Comparison of ENCODE assay signal across 8 mouse cellular contexts in the genomic region with DNA sequence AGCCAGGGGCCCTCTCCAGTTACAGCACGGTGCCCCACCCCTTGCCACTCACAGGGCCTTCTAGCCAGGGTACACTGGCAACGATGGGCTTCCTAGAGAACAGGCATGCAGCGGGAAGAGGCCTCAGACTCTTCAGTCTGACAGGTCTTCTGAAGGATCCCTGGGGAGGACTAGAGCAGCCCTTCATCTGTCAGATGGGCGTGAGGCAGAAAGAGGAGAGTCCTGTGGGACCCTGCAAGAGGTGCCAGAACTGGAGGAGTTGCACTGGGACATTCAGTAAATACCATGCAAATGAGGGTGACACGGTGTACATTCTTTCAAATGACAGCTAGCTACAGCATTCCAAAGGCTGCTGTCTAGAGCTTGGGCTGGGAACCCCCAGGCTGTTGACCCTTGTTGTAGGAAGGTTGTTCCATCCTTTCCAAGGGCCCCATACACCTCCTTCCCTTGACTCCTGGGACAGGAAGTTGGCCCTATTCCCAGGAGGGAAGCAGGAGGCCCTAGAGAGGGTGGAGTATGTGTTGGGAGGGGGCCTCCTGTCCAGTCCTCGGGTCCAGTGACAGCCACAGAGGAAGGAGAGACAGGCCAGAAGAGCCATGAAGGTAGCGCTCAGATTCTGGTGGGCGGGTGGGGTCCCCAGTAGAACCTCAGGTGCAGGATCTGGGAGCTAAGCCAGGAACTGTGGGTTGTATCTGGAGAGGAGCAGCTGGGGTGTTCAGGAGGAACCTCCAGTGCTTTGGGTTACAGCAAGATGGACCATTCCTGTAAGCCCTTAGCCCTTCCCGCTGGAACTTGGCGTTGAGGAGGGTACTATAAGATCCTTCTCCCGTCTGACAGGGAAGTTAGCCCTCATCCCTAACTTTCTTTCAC. TPM values are rescaled to one million over a fixed set of nuclear protein-coding genes. Genes with fewer than 3 reads are reported as not detected.
DNase-seq lines count a peak whose midpoint lies in the region; ATAC-seq and TF ChIP-seq lines count a peak whose summit lies in the region.
"Had no signal": no experiment of that assay in that cellular context is flagged by ENCODE, and none has a peak within 500 bp of the region (broad histone marks: within the 10 kb centered on the region; RNA-seq: fewer than 3 reads in every experiment).

No protein-coding gene starts in this region.

- H3K36me3 ChIP-seq in E14TG2a.4 (ENCODE audit: insufficient read depth, low read length): peaks cover 27% of the 10 kb centered on the region
- peaks cover 33% of the 10 kb centered on the region for H3K36me3 ChIP-seq in lung, embryonic 14.5 days (ENCODE audit: insufficient read depth)

- no peaks in the 10 kb centered on the region for H3K9me3 ChIP-seq in E14TG2a.4 (ENCODE audit: low read length)
- H3K9me3 ChIP-seq in lung, embryonic 14.5 days (ENCODE audit: low read depth, low read length): no peaks in the 10 kb centered on the region

- H3K4me2 ChIP-seq in lung, embryonic 14.5 days: peak overlapping the region; percentile 80

- DNase-seq in adipocyte (ENCODE audit: low spot score): peak; percentile 88
- peak; percentile 90 to 94 for DNase-seq in heart, adult 18-20 months
- peak; percentile 87 for DNase-seq in kidney, adult 11 months
- DNase-seq in lung, embryonic 14.5 days: peak; percentile 88
- no peak for DNase-seq in yolk sac, embryonic 10.5 days (ENCODE audit: low spot score)
- DNase-seq in right cerebral cortex, postnatal 4 days: no peak

- peak; percentile 30 for ATAC-seq in lung, embryonic 14.5 days (ENCODE audit: insufficient read depth)

- H3K9ac ChIP-seq in lung, embryonic 14.5 days: peak overlapping the region; percentile 64

- H3K27me3 ChIP-seq in E14TG2a.4 (ENCODE audit: insufficient read depth, low read length): peaks cover 57% of the 10 kb centered on the region
- H3K27me3 ChIP-seq in lung, embryonic 14.5 days (ENCODE audit: insufficient read depth, low read length): no peaks in the 10 kb centered on the region

- 6% methylated on average over 11 of the region's 11 CpGs for WGBS in lung, embryonic 14.5 days

- peak overlapping the region; percentile 98 for H3K27ac ChIP-seq in lung, embryonic 14.5 days (ENCODE audit: low read depth)

- no peak for TF ChIP-seq CTCF in E14TG2a.4 (conservative IDR thresholded peaks at IDR 0.05; ENCODE audit: low read length)
- no peak for TF ChIP-seq CTCF in lung, embryonic 14.5 days (IDR thresholded peaks at IDR 0.05; ENCODE audit: low read depth)

- H3K4me1 ChIP-seq in E14TG2a.4 (replicated peaks; ENCODE audit: low read depth, low read length): peaks cover 85% of the 10 kb centered on the region
- peaks cover 50% of the 10 kb centered on the region for H3K4me1 ChIP-seq in lung, embryonic 14.5 days (ENCODE audit: insufficient read depth)

- H3K4me3 ChIP-seq in E14TG2a.4 (replicated peaks; ENCODE audit: low read length): peak overlapping the region; percentile 84
- peak overlapping the region; percentile 48 for H3K4me3 ChIP-seq in lung, embryonic 14.5 days (ENCODE audit: low read depth, low read length)

RNA-seq across cellular contexts. Expression of a gene that starts 1.7 kb away (rescaled TPM):
- total RNA-seq in heart, adult 18-20 months (2021): 100 to 1,000 TPM; 109 to 123 TPM
- 48.3 and 56.9 TPM in 2 replicates for polyA plus RNA-seq in lung, embryonic 14.5 days (2014; fragmentation: Nextera tagmentation; extraction: Ambion mirVana)
- total RNA-seq: common myeloid progenitor, adult 5-6 weeks had no signal

RNA-seq across cellular contexts. Expression of a gene that starts 28.3 kb away (rescaled TPM):
- total RNA-seq in heart, adult 18-20 months (2021): 100 to 1,000 TPM; 151 to 167 TPM
- 134 and 137 TPM in 2 replicates for polyA plus RNA-seq in lung, embryonic 14.5 days (2014; fragmentation: Nextera tagmentation; extraction: Ambion mirVana)

RNA-seq across cellular contexts. Expression of a gene that starts 34.1 kb away (rescaled TPM):
- 10 to 100 TPM; 14.4 to 15.3 TPM for total RNA-seq in heart, adult 18-20 months (2021)
- polyA plus RNA-seq in lung, embryonic 14.5 days (2014; fragmentation: Nextera tagmentation; extraction: Ambion mirVana): 11.5 and 13.6 TPM in 2 replicates

RNA-seq across cellular contexts. Expression of a gene that starts 42.3 kb away (rescaled TPM):
- total RNA-seq in heart, adult 18-20 months (2021): 10 to 100 TPM; 23.3 to 39.7 TPM
- polyA plus RNA-seq in lung, embryonic 14.5 days (2014; fragmentation: Nextera tagmentation; extraction: Ambion mirVana): 6.8 and 7.2 TPM in 2 replicates
- total RNA-seq: common myeloid progenitor, adult 5-6 weeks had no signal

RNA-seq across cellular contexts. Expression of a gene that starts 48.4 kb away (rescaled TPM):
- total RNA-seq in heart, adult 18-20 months (2021): not detected
- polyA plus RNA-seq in lung, embryonic 14.5 days (2014; fragmentation: Nextera tagmentation; extraction: Ambion mirVana): 0.16 and 0.19 TPM in 2 replicates

Comparison
In these comparisons a context has a peak if more than half of its experiments do, and no peak if none do; other contexts are left out.
1. DNase-seq: peak in adipocyte (single experiment), heart, adult 18-20 months (2 of 2), kidney, adult 11 months (single experiment) and lung, embryonic 14.5 days (single experiment); none in yolk sac, embryonic 10.5 days (single experiment) and right cerebral cortex, postnatal 4 days (single experiment).